Mouse (Mus musculus) embryonic fibroblast, embryonic 13.5 days (primary cell): ENCODE measurements around the gene Trpm8.

Experiments used
- CTCF ChIP-seq: IDR thresholded peaks from 2 replicates; pipeline ENCODE4 v1.5.1; 2011; ENCODE audit warnings: mild to moderate bottlenecking, control low read depth, low read length, moderate library complexity, borderline replicate concordance; ENCODE audit not compliant: insufficient read depth
- POLR2A ChIP-seq: IDR thresholded peaks from 2 replicates; pipeline ENCODE4 v1.6.1; 2011; ENCODE audit warnings: low read depth, mild to moderate bottlenecking, control low read depth, low read length, moderate library complexity

DNA sequence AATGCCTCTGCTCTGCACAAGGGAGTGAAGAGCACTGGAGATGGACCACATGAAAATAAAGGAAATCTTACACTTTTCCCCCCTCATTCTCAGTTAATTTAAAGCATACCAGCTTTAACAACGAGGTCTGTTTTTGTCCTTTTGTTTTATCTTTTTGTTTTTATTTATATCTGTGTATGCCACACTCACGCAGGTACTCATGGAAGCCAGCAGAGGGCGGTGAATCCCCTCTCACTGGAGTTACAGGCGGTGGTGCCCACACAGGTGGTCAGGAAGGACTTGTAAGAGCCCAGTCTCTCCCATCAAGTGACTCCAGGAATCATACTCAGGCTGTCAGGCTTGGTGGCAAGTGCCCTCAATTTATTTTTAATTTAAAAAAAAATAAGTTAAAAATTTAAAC lies 156.6 kb downstream of the Trpm8 start:
- TF ChIP-seq POLR2A: no peak
- TF ChIP-seq CTCF: peak; percentile 38; the same call in 1 of the 2 replicates
